Mouse (Mus musculus) myocyte (in vitro differentiated cells): Measurements from ENCODE around the gene Igsf23.

Experiments used
- CEBPB ChIP-seq: IDR thresholded peaks from 2 replicates; pipeline ENCODE4 v1.6.1; 2011; ENCODE audit warnings: mild to moderate bottlenecking, moderate library complexity; ENCODE audit not compliant: poor library complexity, insufficient read depth, severe bottlenecking
- TCF12 ChIP-seq: IDR thresholded peaks from one replicate; pipeline ENCODE4 v1.6.1; 2011; ENCODE audit warnings: mild to moderate bottlenecking, control low read depth; ENCODE audit not compliant: poor library complexity, insufficient read depth, severe bottlenecking

DNA sequence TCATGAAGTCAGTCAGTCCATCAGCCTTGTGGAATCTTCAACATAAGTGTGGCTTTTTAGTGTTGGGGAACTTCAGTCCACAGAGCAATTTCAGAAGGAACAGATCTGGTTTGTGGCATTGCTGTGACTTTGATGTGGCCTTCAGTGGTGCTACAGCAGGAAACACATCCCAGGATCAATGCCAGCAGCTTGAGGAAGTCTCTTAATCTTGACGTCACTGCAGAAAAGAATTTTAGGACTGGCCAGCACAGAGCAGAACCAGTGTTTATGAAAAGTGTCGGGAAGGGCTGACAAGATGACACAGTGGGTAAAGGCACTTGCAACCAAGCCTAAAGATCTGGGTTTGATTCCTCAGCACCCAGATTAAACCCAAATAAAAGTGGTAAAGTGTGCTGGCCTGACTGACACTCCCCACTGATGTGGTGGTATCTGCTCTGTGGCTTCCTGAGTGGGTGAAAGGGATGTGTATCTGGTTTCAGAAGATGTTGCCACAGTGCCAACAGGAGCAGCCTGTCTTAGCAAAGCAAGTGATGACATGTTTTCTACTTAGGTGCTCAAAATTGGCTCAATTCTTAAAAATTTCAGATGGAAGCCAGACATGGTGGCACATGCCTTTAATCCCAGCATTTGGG, 23.6 kb downstream of the Igsf23 start:
- TF ChIP-seq CEBPB (no peak), TCF12 (no peak)
